Mouse (Mus musculus) embryonic facial prominence, embryonic 13.5 days (tissue): ENCODE measurements around the gene Dtx3. TPM values are rescaled to one million over a fixed set of nuclear protein-coding genes. Genes with fewer than 3 reads are reported as not detected.

Source experiments
- ATAC-seq: fragments of 200-750 bp; cut with Nextera tagmentation; 2 replicates; pipeline ENCODE4 v1.8.0; 2017; ENCODE audit warnings: low read depth; ENCODE audit not compliant: insufficient number of reproducible peaks, insufficient read depth, low FRiP score, low TSS enrichment
- H3K27ac ChIP-seq: fragments of 300-500 bp; sonication (generic); 2 replicates; pipeline ENCODE4 v1.5.1; 2015; ENCODE audit warnings: moderate library complexity, mild to moderate bottlenecking, inconsistent platforms
- H3K27me3 ChIP-seq: fragments of 300-500 bp; sonication (generic); 2 replicates; pipeline ENCODE4 v1.6.1; 2015; ENCODE audit warnings: mild to moderate bottlenecking, inconsistent platforms
- H3K36me3 ChIP-seq: fragments of 300-500 bp; sonication (generic); 2 replicates; pipeline ENCODE4 v1.6.1; 2015; ENCODE audit warnings: mild to moderate bottlenecking, inconsistent platforms
- H3K4me1 ChIP-seq: fragments of 300-500 bp; sonication (generic); 2 replicates; pipeline ENCODE4 v1.6.1; 2015; ENCODE audit warnings: inconsistent platforms
- H3K4me2 ChIP-seq: fragments of 300-500 bp; sonication (generic); 2 replicates; pipeline ENCODE4 v1.6.1; 2015; ENCODE audit warnings: moderate library complexity, mild to moderate bottlenecking, inconsistent platforms
- H3K4me3 ChIP-seq: fragments of 300-500 bp; sonication (generic); 2 replicates; pipeline ENCODE4 v1.5.1; 2015; ENCODE audit warnings: mild to moderate bottlenecking, inconsistent platforms
- H3K9ac ChIP-seq: fragments of 300-500 bp; sonication (generic); 2 replicates; pipeline ENCODE4 v1.6.1; 2015; ENCODE audit warnings: mild to moderate bottlenecking, inconsistent platforms
- H3K9me3 ChIP-seq: fragments of 300-500 bp; sonication (generic); 2 replicates; pipeline ENCODE4 v1.6.1; 2016; ENCODE audit warnings: inconsistent platforms
- whole genome bisulfite sequencing: fragments of 180-500 bp; shearing (Covaris S2); methylation state at CpG from one replicate; pipeline ENCODE4 v1.1.7; 2015; ENCODE audit warnings: mixed read lengths; 5-methylcytosine and 5-hydroxymethylcytosine counted together
- polyA plus RNA-seq: library from polyadenylated mRNA; unstranded; fragments of >200 nt; fragmentation: Nextera tagmentation; extraction: Ambion mirVana; gene quantifications from 2 replicates; pipeline ENCODE4 v1.2.1, GENCODE M21; 2015

Dtx3 gene
- polyA plus RNA-seq, 1 experiment from 2014 or later = 165 TPM

DNA sequence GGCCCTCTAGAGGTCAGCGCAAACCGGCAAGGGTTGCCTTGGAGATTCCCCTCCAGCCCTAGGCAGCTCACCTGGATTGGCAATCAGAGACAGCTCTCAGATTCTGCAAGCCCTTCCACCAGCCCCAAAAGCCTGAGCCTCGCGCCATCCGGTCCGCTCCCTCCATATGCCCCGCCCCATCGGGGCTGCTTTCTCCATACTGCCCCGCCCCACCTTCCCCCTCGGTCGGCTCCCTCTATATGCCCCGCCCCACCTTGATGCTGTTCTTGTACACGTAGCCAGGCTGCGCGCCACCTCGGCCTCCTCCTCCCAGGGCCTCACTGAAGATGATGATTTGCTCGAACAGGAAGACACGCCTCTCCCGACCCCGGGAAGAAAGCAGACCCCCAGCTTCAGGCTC, 11.8 kb downstream of the Dtx3 start:
- Histone ChIP-seq H3K9ac (peak overlapping the region; percentile 40; the same call in 1 of the 2 replicates), H3K4me3 (peak overlapping the region; percentile 18), H3K36me3 (peaks cover 50% of the 10 kb centered on the region), H3K4me1 (peaks cover 46% of the 10 kb centered on the region), H3K27ac (no peak overlapping the region), H3K27me3 (peaks cover 39% of the 10 kb centered on the region), H3K9me3 (no peaks in the 10 kb centered on the region), H3K4me2 (peak overlapping the region; percentile 44)
- no peak for ATAC-seq
- WGBS = 13% methylated on average over 20 of the region's 20 CpGs

DNA sequence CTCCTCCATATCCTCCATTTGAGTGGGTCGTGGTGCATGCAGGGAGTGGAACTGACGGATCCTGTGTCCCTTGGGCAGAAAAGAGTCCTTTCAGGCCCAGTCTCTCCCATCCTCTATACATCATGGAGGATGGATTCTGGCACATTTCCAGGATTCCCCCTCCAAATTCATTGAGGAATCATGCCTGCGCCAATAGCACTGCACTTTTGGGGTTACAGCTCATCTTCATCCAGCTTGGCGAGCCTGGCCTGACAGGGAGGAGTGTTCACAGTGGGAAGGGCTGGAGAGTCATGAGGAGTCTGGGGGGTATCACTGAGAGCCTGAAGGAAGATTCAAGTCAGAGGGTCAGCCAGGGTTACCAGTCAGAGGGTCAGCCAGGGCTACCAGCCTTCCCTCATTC, 12.9 kb downstream of the Dtx3 start:
- H3K4me3 ChIP-seq = no peak overlapping the region
- H3K4me1 ChIP-seq = peaks cover 51% of the 10 kb centered on the region
- no peak for ATAC-seq
- no peak overlapping the region for H3K27ac ChIP-seq
- 86% methylated on average over 4 of the region's 4 CpGs for WGBS
- H3K36me3 ChIP-seq = peaks cover 50% of the 10 kb centered on the region
- no peaks in the 10 kb centered on the region for H3K9me3 ChIP-seq
- H3K9ac ChIP-seq = no peak overlapping the region
- peaks cover 51% of the 10 kb centered on the region for H3K27me3 ChIP-seq
- no peak overlapping the region for H3K4me2 ChIP-seq

DNA sequence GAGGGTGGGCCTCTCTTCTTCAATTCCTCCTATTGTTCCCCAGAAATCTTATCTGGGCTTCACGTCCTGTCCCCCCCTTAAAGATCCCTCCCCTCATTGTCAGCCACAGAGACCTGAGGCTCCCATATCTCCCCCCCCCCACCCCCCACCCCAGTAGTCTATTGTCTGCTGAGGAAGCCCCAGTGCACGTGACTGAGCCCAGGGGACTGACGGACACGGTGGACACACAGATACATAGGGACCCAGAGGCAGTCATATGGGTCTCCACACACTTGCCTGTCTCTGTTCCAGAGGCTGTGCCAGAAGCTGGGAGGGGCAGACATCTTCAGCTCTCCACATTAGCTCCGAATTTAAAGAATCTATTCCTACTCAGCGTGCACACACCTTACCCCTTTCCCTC, 14.0 kb downstream of the Dtx3 start:
- no peak overlapping the region for H3K9ac ChIP-seq
- no peak for ATAC-seq
- peaks cover 42% of the 10 kb centered on the region for H3K36me3 ChIP-seq
- 69% methylated on average over 6 of the region's 6 CpGs for WGBS
- peaks cover 61% of the 10 kb centered on the region for H3K27me3 ChIP-seq
- H3K4me1 ChIP-seq = peaks cover 51% of the 10 kb centered on the region
- no peaks in the 10 kb centered on the region for H3K9me3 ChIP-seq
- no peak overlapping the region for H3K4me2 ChIP-seq
- H3K4me3 ChIP-seq = no peak overlapping the region
- H3K27ac ChIP-seq = no peak overlapping the region

DNA sequence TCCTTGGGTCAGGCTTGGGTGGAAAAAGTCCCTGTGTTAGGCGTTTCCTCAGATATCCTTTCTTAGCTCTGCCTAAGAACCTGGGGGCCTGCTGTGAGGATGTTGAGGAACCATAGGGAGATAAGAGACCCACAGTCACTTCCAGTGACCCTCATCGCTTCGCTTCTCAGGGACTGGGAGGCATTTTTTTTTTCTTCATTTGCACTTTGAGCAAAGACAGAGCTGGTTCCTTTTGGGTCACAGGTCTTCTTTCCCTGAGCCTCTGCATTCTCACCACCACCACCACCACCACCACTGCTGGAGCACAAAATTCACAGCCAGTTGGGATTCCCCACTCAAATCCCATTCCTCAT, 14.9 kb downstream of the Dtx3 start:
- peak overlapping the region; percentile 33 for H3K4me3 ChIP-seq

DNA sequence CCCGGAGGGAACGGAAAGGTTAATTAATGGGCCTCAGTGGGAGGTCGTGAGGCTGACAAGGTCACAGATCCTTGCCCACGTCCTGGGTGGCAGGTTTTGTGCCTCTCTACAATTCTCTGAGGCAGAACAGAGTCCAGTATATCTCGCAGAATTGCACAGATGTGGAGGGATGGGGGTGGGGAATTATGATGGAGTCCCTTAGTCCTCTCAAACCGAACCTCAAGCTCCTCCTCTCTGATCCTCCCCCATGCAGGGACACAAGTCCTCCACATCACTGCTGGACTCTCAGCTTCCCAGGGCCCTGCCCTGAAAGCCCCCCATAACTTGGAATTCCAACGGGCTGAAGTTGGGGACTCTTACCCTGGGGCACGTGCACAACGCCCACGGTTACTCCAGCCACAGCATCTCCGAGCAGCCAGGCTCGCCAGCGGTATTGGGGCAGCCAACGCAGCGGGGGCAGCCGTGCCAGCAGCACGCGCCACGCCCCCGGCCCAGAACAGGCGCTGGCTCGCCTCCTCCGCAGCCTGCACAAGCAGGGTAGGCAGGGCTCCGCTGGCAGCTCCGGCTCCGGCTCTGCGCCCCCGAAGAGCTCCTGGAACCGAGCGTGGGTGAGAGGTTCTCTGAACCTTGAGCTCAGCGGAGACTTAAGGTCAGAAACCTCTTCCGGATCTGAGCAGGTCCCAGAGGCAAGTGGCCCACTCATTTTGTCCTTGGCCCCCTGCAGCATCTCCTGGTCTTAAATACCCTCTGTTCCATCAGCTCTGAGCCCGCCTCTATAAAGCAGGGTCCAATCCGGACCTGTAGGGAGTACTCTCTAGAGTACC, 15.4 kb downstream of the Dtx3 start, which contains the start of gene Slc26a10:
Gene Slc26a10, minus strand, starts transcription at position 775 of the 824 bp plus-strand sequence.
- Histone ChIP-seq H3K4me2 (peak within 1 kb of the TSS; percentile 58), H3K36me3 (peaks cover 31% of the 10 kb centered on the region), H3K4me3 (peak within 1 kb of the TSS; percentile 33), H3K4me1 (peaks cover 51% of the 10 kb centered on the region), H3K27ac (no peak within 1 kb of the TSS), H3K9ac (peak within 1 kb of the TSS; percentile 61), H3K27me3 (peaks cover 68% of the 10 kb centered on the region), H3K9me3 (no peaks in the 10 kb centered on the region)
- 2% methylated on average over 34 of the region's 34 CpGs for WGBS
- ATAC-seq = no peak

More for the DNA sequence above, 14.9 kb downstream of the Dtx3 start:
- Histone ChIP-seq H3K9me3 (no peaks in the 10 kb centered on the region), H3K36me3 (peaks cover 37% of the 10 kb centered on the region), H3K4me2 (peak overlapping the region; percentile 58), H3K4me1 (peaks cover 51% of the 10 kb centered on the region), H3K27me3 (peaks cover 68% of the 10 kb centered on the region), H3K9ac (no peak overlapping the region), H3K27ac (no peak overlapping the region)
- 20% methylated on average over 3 of the region's 3 CpGs for WGBS
- no peak for ATAC-seq

DNA sequence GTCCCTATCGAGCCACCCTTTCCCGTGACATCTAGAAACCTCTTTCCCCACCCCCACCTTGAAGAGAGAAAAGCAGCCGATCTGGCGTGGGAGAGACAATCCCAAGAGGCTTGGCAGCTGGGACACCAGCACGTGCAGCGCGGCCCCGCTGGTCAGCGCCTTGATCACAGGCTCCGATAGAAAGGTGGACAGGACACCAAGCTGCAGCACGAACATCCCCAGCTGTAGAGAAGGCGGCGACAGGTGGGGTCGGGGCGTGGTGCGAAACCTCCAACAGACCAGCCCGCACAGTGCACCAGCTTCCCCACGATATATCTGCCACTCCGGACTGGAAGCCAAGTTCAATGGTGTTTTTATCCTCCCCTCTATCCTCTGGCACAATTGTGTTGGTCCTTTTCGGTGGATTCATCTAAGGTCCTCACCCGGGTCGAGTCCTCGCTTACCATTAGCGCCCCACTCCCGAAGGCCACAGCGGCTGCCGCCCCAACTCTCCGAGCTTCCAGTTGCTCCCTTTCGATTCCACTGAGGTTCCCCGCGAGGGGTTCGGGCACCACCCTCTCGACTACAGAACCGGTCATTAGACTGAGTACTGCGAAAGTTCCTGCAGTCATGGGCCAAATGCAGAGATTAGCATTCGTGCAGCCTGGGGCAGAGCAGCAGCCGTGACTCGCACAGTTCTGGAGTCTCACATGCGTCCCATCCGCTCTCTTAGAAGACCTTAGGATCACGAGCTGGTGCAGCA, 17.1 kb downstream of the Dtx3 start:
- Histone ChIP-seq H3K4me3 (peak overlapping the region; percentile 37), H3K4me1 (peaks cover 35% of the 10 kb centered on the region), H3K4me2 (peak overlapping the region; percentile 63), H3K9ac (peak overlapping the region; percentile 49; the same call in 1 of the 2 replicates), H3K9me3 (no peaks in the 10 kb centered on the region), H3K27ac (no peak overlapping the region), H3K36me3 (peaks cover 15% of the 10 kb centered on the region), H3K27me3 (peaks cover 68% of the 10 kb centered on the region)
- ATAC-seq = no peak
- WGBS = 4% methylated on average over 41 of the region's 41 CpGs

DNA sequence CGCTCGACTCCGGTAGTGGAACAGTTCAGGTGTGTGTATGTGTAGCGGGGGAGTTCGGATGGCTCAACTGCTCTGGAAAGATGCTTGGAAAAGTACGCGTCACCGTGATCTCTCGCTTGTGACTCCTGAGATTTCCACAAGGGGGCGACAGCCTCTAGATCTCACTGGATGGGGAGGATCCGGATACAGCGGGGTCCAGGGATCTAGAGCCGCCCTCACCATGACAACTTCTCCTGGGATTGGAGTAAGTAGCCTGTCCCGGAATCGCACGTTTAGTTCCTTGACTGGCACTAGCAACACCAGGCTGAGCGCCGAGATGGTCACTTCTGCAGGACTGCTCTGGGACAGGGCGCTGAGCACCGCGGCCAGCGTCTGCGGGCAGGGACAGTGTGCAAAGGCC, 17.8 kb downstream of the Dtx3 start:
- H3K27me3 ChIP-seq = peaks cover 68% of the 10 kb centered on the region
- peaks cover 33% of the 10 kb centered on the region for H3K4me1 ChIP-seq
- H3K9me3 ChIP-seq = no peaks in the 10 kb centered on the region
- peak overlapping the region; percentile 49; the same call in 1 of the 2 replicates for H3K9ac ChIP-seq
- H3K36me3 ChIP-seq = peaks cover 7% of the 10 kb centered on the region
- H3K27ac ChIP-seq = no peak overlapping the region
- no peak; the same call in 1 of the 2 replicates for ATAC-seq
- peak overlapping the region; percentile 37 for H3K4me3 ChIP-seq
- WGBS = 2% methylated on average over 23 of the region's 23 CpGs
- H3K4me2 ChIP-seq = peak overlapping the region; percentile 63

DNA sequence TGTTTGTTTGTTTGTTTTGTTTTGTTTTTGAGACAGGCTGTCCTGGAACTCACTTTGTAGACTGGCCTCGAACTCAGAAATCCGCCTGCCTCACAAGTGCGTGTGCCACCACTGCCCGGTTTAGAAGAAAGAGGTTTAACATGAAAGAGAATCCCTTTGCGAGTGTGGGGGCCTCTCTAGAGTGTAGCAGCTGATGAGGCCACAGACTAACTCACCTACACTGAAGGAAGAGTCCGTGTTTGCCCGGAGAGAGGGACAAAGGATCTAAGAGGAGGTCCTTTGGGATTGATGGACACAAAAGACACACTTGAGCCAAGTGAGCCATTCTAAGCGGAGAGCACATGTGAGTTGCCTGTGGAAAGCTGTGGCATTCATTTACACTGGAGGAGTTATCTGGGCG, 18.3 kb downstream of the Dtx3 start:
- ATAC-seq = no peak
- WGBS = 17% methylated on average over 9 of the region's 9 CpGs
- Histone ChIP-seq H3K27ac (no peak overlapping the region), H3K9me3 (no peaks in the 10 kb centered on the region), H3K27me3 (peaks cover 65% of the 10 kb centered on the region), H3K36me3 (peaks cover 3% of the 10 kb centered on the region), H3K4me3 (peak overlapping the region; percentile 37), H3K4me2 (peak overlapping the region; percentile 63), H3K4me1 (peaks cover 33% of the 10 kb centered on the region), H3K9ac (no peak overlapping the region)

DNA sequence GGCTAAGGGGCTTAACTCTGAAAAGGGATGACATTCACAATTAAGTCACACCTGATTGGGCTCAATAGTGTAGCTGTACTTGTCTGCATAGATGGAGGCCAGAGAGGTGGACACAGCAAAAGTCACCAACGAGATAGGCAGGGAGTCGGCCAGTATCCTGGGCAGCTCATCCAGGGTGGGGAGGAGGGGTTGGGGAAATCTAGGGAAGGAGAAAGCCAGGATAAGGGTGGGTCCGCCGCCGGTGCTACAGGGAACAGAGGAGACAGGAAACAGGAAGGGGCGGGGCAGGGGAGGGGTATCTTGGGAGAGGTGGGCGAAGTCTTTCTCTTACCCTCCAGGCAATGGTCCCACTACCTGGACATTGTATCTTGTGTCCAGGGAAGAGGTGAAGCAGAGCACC, 18.8 kb downstream of the Dtx3 start:
- peak overlapping the region; percentile 37; the same call in 1 of the 2 replicates for H3K4me2 ChIP-seq

DNA sequence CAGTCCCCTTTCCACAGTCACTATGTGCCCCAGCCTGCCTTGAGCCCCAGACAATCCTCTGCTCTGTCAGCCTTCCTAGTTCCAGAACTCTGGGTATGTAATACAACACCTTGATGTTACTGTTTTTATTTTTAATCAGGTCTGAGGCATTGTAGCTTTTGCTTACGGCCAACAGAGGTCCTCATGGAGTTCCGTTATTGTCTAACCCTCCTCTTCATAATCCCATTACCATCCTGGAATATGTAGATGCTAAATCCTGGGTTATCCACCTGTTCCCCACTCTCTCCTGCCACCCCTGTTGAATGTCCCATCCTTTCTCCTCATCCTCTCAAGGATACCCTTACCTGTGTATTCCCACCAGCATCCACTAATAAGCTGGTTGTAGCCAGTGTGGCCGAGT, 19.3 kb downstream of the Dtx3 start:
- Histone ChIP-seq H3K4me1 (peaks cover 33% of the 10 kb centered on the region), H3K9ac (no peak overlapping the region), H3K36me3 (no peaks in the 10 kb centered on the region), H3K4me2 (0 out of 2 replicates have a peak overlapping the region, but pooled peaks have one; percentile 37), H3K27ac (no peak overlapping the region), H3K4me3 (no peak overlapping the region), H3K9me3 (no peaks in the 10 kb centered on the region), H3K27me3 (peaks cover 65% of the 10 kb centered on the region)
- ATAC-seq = no peak
- 29% methylated on average over 3 of the region's 3 CpGs for WGBS

More for the DNA sequence above, 18.8 kb downstream of the Dtx3 start:
- H3K27ac ChIP-seq = no peak overlapping the region
- ATAC-seq = no peak
- WGBS = 9% methylated on average over 7 of the region's 7 CpGs
- H3K4me1 ChIP-seq = peaks cover 33% of the 10 kb centered on the region
- peaks cover 65% of the 10 kb centered on the region for H3K27me3 ChIP-seq
- peak overlapping the region; percentile 37; the same call in 1 of the 2 replicates for H3K4me3 ChIP-seq
- H3K9ac ChIP-seq = 0 out of 2 replicates have a peak overlapping the region, but pooled peaks have one; percentile 36
- no peaks in the 10 kb centered on the region for H3K9me3 ChIP-seq
- H3K36me3 ChIP-seq = no peaks in the 10 kb centered on the region

DNA sequence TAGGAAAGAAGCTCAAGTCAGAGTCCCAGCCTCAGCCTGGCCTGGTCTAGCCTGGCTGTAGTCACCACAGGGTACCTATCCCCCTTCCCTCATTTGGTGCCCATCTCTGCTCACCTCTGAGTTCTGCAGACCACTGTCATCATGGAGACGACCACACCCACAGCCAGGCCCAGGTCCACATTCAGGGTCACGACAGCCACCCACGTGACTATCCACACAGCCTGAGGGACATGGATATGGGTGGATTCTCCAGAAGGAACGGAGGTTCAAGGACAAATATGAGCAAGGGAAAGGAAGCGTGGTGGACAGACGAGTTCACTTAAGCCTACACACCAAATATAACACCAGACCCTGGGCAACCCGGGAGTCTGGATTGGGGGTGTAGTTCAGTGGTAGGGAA, 21.4 kb downstream of the Dtx3 start:
- Histone ChIP-seq H3K9ac (no peak overlapping the region), H3K4me3 (no peak overlapping the region), H3K4me1 (peaks cover 35% of the 10 kb centered on the region), H3K4me2 (no peak overlapping the region), H3K27ac (no peak overlapping the region), H3K27me3 (peaks cover 65% of the 10 kb centered on the region), H3K9me3 (no peaks in the 10 kb centered on the region), H3K36me3 (no peaks in the 10 kb centered on the region)
- 87% methylated on average over 7 of the region's 7 CpGs for WGBS
- no peak for ATAC-seq
